Mouse (Mus musculus) testis, adult 2 months (tissue): ENCODE results near the gene Mxi1.

Source experiments
- CTCF ChIP-seq: fragments of 200-500 bp; IDR thresholded peaks from 2 replicates; pipeline ENCODE4 v1.5.1; 2012; ENCODE audit warnings: low read depth, mild to moderate bottlenecking, inconsistent platforms, low read length, moderate library complexity; ENCODE audit not compliant: control insufficient read depth, insufficient read depth, insufficient replicate concordance
- POLR2A ChIP-seq: fragments of 200-500 bp; IDR thresholded peaks from 2 replicates; pipeline ENCODE4 v1.6.1; 2012; ENCODE audit warnings: low read depth, mild to moderate bottlenecking, inconsistent platforms, low read length, moderate library complexity; ENCODE audit not compliant: control insufficient read depth

GRCm38 (mm10) chr19:53331882-53332500, 21.7 kb downstream of the Mxi1 start:
- TF ChIP-seq CTCF (no peak), POLR2A (no peak)
